Mouse (Mus musculus) lung, postnatal 0 days (tissue): ENCODE measurements around the gene Ergic1. TPM values are rescaled to one million over a fixed set of nuclear protein-coding genes. Genes with fewer than 3 reads are reported as not detected.

Experiments
- ATAC-seq: fragments of 200-750 bp; cut with Nextera tagmentation; 2 replicates; pipeline ENCODE4 v1.8.0; 2017; ENCODE audit warnings: moderate library complexity
- DNase-seq: peaks from one replicate; pipeline ENCODE4 v3.0.0-alpha.2; 2016; ENCODE audit warnings: low spot score
- H3K27ac ChIP-seq: fragments of 300-500 bp; sonication (generic); 2 replicates; pipeline ENCODE4 v1.5.1; 2014; ENCODE audit warnings: antibody characterized with exemption, mild to moderate bottlenecking, low read length, mixed read lengths
- H3K27me3 ChIP-seq: fragments of 300-500 bp; sonication (generic); replicated peaks from 2 replicates; pipeline ENCODE4 v1.6.1; 2014; ENCODE audit warnings: low read length, mixed read lengths; ENCODE audit not compliant: insufficient read depth
- H3K36me3 ChIP-seq: fragments of 300-500 bp; sonication (generic); 2 replicates; pipeline ENCODE4 v1.6.1; 2014; ENCODE audit warnings: low read length, mixed read lengths; ENCODE audit not compliant: insufficient read depth
- H3K4me1 ChIP-seq: fragments of 300-500 bp; sonication (generic); 2 replicates; pipeline ENCODE4 v1.6.1; 2014; ENCODE audit warnings: antibody characterized with exemption, low read depth, low read length, mixed read lengths; ENCODE audit not compliant: insufficient read depth
- H3K4me2 ChIP-seq: fragments of 300-500 bp; sonication (generic); replicated peaks from 2 replicates; pipeline ENCODE4 v1.6.1; 2014; ENCODE audit warnings: low read depth, mild to moderate bottlenecking, low read length, moderate library complexity, mixed read lengths
- H3K4me3 ChIP-seq: fragments of 300-500 bp; sonication (generic); 2 replicates; pipeline ENCODE4 v1.5.1; 2014; ENCODE audit warnings: low read depth, low read length
- H3K9ac ChIP-seq: fragments of 300-500 bp; sonication (generic); replicated peaks from 2 replicates; pipeline ENCODE4 v1.6.1; 2014; ENCODE audit warnings: low read depth, mild to moderate bottlenecking
- H3K9me3 ChIP-seq: fragments of 300-500 bp; sonication (generic); 2 replicates; pipeline ENCODE4 v1.6.1; 2016; ENCODE audit warnings: low read length, mixed read lengths
- CTCF ChIP-seq: IDR thresholded peaks from 2 replicates; pipeline ENCODE4 v1.5.1; 2016; ENCODE audit warnings: antibody characterized with exemption, mild to moderate bottlenecking
- EP300 ChIP-seq: IDR thresholded peaks from 2 replicates; pipeline ENCODE4 v1.6.1; 2016; ENCODE audit warnings: antibody characterized with exemption, mild to moderate bottlenecking, control low read depth
- WGBS: fragments of 180-500 bp; shearing (Covaris S2); extraction: QIAGEN DNeasy Blood & Tissue Kit; methylation state at CpG from one replicate; pipeline ENCODE4 v1.1.7; 2014; 5-methylcytosine and 5-hydroxymethylcytosine counted together
- polyA plus RNA-seq: library from polyadenylated mRNA; unstranded; fragments of >200 nt; fragmentation: Nextera tagmentation; extraction: Ambion mirVana; gene quantifications from 2 replicates; pipeline ENCODE4 v1.2.1, GENCODE M21; 2015

Gene Ergic1
- polyA plus RNA-seq, 1 experiment from 2014 or later = 50.6 TPM

DNA sequence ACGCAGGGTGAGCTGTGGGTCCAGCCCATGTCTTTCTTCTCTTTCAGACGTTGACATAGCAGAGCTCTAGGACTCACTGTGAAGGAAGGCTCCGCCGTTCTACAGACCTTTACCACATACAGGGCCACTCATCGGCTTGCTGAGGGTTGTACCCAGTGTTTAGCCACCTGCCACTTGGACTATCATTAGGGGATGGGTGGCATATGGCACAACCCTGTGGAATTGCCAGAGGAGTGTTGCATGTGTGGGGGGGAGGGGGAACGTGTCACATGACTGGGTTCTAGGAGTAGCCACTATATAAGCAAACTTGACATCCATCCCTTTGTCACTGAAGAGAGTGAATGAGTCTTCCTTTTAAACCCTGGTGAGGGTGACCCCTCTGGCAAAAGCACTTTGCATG is 2.2 kb downstream of the Ergic1 start:
- Histone ChIP-seq H3K4me3 (no peak overlapping the region), H3K4me1 (peaks cover 21% of the 10 kb centered on the region), H3K27ac (no peak overlapping the region), H3K36me3 (no peaks in the 10 kb centered on the region), H3K9ac (no peak overlapping the region), H3K9me3 (no peaks in the 10 kb centered on the region), H3K4me2 (no peak overlapping the region), H3K27me3 (no peaks in the 10 kb centered on the region)
- ATAC-seq (no peak), DNase-seq (no peak)
- TF ChIP-seq EP300 = no peak
- no peak for TF ChIP-seq CTCF
- 78% methylated on average over 6 of the region's 6 CpGs for WGBS

GRCm38 (mm10) chr17:26564439-26564838 is 3.1 kb downstream of the Ergic1 start:
- Histone ChIP-seq H3K9me3 (no peaks in the 10 kb centered on the region), H3K36me3 (no peaks in the 10 kb centered on the region), H3K4me2 (no peak overlapping the region), H3K9ac (no peak overlapping the region), H3K4me1 (peaks cover 21% of the 10 kb centered on the region), H3K27ac (no peak overlapping the region), H3K4me3 (no peak overlapping the region), H3K27me3 (no peaks in the 10 kb centered on the region)
- DNase-seq (no peak), ATAC-seq (no peak)
- TF ChIP-seq CTCF (no peak), EP300 (no peak)
- WGBS = 63% methylated on average over 9 of the region's 9 CpGs

DNA sequence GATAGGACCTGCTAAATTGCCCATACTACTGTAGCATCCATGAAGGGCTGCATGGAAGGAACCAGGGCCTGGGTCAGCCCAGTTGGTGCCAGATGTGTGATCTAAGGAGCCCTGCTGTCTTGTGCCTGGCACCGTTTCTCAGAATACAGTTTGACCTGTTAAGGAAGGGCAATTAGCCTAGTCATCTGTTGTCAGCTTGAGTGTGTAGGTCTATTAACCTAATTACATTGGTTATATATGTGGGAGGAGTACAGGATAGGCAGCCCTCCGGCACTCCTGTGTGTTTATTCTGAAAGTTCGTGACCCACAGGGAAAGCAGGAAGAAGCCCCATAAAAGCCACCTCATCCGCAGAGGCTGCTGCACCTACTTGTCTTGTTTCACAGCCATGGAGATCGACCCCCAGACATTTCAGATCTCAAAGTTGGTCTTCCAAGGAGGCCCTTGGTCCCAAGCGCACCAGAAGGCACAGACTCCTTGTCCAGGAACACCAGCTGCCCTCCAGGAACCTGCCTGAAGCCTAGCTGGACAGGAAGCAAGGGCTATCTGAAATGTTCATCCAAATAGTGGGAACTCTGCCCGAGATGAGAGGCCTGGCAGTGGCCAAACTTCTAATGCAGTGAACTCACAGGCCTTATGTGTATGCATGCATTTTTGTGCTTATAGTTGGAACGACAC is 6.0 kb downstream of the Ergic1 start:
- Histone ChIP-seq H3K4me3 (no peak overlapping the region), H3K4me1 (peaks cover 10% of the 10 kb centered on the region; the same call in 1 of the 2 replicates), H3K27ac (0 out of 2 replicates have a peak overlapping the region, but pooled peaks have one; percentile 10), H3K36me3 (no peaks in the 10 kb centered on the region), H3K9ac (no peak overlapping the region), H3K4me2 (no peak overlapping the region), H3K9me3 (no peaks in the 10 kb centered on the region), H3K27me3 (no peaks in the 10 kb centered on the region)
- ATAC-seq = no peak
- TF ChIP-seq CTCF = no peak
- peak; percentile 26; the same call in 1 of the 2 replicates for TF ChIP-seq EP300
- no peak for DNase-seq
- WGBS = 35% methylated on average over 8 of the region's 8 CpGs

GRCm38 (mm10) chr17:26567818-26568173 is 6.5 kb downstream of the Ergic1 start:
- Histone ChIP-seq H3K4me2 (no peak overlapping the region), H3K27ac (no peak overlapping the region), H3K9me3 (no peaks in the 10 kb centered on the region), H3K4me1 (peaks cover 5% of the 10 kb centered on the region; the same call in 1 of the 2 replicates), H3K36me3 (no peaks in the 10 kb centered on the region), H3K9ac (no peak overlapping the region), H3K4me3 (no peak overlapping the region), H3K27me3 (no peaks in the 10 kb centered on the region)
- TF ChIP-seq CTCF = no peak
- DNase-seq (no peak), ATAC-seq (no peak)
- 90% methylated on average over 4 of the region's 4 CpGs for WGBS

DNA sequence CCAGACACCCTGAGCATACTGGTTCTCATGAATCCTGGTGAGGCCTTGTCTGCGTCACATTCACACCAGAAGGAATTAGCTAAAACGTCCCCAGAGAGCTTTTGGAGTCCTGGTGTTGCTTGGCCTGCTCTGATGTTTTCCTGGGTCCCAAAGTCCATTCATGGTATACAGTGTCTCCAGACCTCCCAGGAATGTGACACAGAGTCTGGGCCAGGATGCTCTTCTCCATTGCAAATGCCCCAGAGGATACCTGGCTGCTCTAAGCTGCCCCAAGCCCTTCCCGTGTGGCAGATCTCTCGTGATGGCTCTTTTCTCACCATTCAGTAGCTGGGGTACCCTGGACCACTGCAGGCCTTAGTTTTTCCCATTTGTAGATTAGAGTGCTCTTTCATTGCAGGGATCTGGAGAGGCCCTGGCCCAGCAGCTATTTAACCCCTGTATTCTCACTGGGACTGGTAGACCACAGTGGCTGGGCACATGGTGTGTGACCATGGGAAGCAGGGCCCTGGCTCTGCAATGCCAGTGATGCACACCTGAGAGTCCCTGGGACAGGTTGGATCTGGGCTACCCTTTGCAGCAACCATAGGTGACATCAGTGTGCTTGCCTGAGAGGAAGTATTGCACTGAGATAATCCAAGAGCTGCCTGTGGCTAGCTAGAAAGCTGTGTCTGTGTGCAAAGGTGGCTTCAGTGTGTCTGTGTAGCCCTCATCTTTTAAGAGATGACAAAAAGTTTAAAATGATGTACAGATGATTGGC is 8.5 kb downstream of the Ergic1 start:
- no peak for ATAC-seq
- H3K4me2 ChIP-seq = no peak overlapping the region
- no peak for DNase-seq
- no peak for TF ChIP-seq EP300
- TF ChIP-seq CTCF = no peak
- 85% methylated on average over 4 of the region's 4 CpGs for WGBS
- no peak overlapping the region for H3K9ac ChIP-seq
- 0 out of 2 replicates have a peak, but pooled peaks cover 3% of the 10 kb centered on the region for H3K4me1 ChIP-seq
- H3K27me3 ChIP-seq = no peaks in the 10 kb centered on the region
- no peak overlapping the region for H3K27ac ChIP-seq
- no peak overlapping the region for H3K4me3 ChIP-seq
- no peaks in the 10 kb centered on the region for H3K9me3 ChIP-seq
- no peaks in the 10 kb centered on the region for H3K36me3 ChIP-seq

- ATAC-seq = peak; percentile 35
- Histone ChIP-seq H3K9ac (no peak overlapping the region), H3K4me2 (no peak overlapping the region), H3K36me3 (no peaks in the 10 kb centered on the region), H3K9me3 (no peaks in the 10 kb centered on the region), H3K4me3 (no peak overlapping the region), H3K27me3 (no peaks in the 10 kb centered on the region), H3K27ac (0 out of 2 replicates have a peak overlapping the region, but pooled peaks have one; percentile 3), H3K4me1 (0 out of 2 replicates have a peak, but pooled peaks cover 3% of the 10 kb centered on the region)
- no peak for DNase-seq
- WGBS = 75% methylated on average over 11 of the region's 11 CpGs
- TF ChIP-seq EP300 = no peak
- no peak for TF ChIP-seq CTCF
Measured at GRCm38 (mm10) chr17:26570651-26571118, 9.4 kb downstream of the Ergic1 start.
